Mouse (Mus musculus) brain, embryonic 14.5 days (tissue): ENCODE data around the gene Timmdc1. TPM values are rescaled to one million over a fixed set of nuclear protein-coding genes. Genes with fewer than 3 reads are reported as not detected.

Experiments used
- DNase-seq: peaks from one replicate; pipeline ENCODE4 v3.0.0-alpha.2; 2011; ENCODE audit warnings: low read depth
- CTCF ChIP-seq: fragments of 200-500 bp; IDR thresholded peaks from 2 replicates; pipeline ENCODE4 v1.5.1; 2012; ENCODE audit warnings: inconsistent platforms, mild to moderate bottlenecking, moderate library complexity, borderline replicate concordance; ENCODE audit not compliant: insufficient read depth, insufficient read length; ENCODE audit errors: extremely low read depth
- POLR2A ChIP-seq: fragments of 200-500 bp; IDR thresholded peaks from 2 replicates; pipeline ENCODE4 v1.6.1; 2012; ENCODE audit warnings: mild to moderate bottlenecking, inconsistent platforms, borderline replicate concordance; ENCODE audit not compliant: poor library complexity, insufficient read depth, insufficient read length, severe bottlenecking; ENCODE audit errors: extremely low read depth
- polyA plus RNA-seq: library from polyadenylated mRNA; depleted of rRNA; stranded (reverse); fragments of >200 nt; gene quantifications from 2 replicates; pipeline ENCODE4 v1.2.3, GENCODE M21; 2012; rRNA removed

The Timmdc1 gene
- polyA plus RNA-seq, 1 experiment, result 18.5 TPM

- no peak for TF ChIP-seq CTCF
- TF ChIP-seq POLR2A, result no peak
- DNase-seq, result peak; percentile 5
Observed at GRCm38 (mm10) chr16:38456812-38457567, 65.5 kb downstream of the Timmdc1 start.

- DNase-seq, result no peak
- TF ChIP-seq CTCF (no peak), POLR2A (no peak)
Observed at GRCm38 (mm10) chr16:38455511-38456418, 66.7 kb downstream of the Timmdc1 start, which contains the start of gene Cd80. Gene Cd80 (plus strand): TSS chr16:38455561.

DNA sequence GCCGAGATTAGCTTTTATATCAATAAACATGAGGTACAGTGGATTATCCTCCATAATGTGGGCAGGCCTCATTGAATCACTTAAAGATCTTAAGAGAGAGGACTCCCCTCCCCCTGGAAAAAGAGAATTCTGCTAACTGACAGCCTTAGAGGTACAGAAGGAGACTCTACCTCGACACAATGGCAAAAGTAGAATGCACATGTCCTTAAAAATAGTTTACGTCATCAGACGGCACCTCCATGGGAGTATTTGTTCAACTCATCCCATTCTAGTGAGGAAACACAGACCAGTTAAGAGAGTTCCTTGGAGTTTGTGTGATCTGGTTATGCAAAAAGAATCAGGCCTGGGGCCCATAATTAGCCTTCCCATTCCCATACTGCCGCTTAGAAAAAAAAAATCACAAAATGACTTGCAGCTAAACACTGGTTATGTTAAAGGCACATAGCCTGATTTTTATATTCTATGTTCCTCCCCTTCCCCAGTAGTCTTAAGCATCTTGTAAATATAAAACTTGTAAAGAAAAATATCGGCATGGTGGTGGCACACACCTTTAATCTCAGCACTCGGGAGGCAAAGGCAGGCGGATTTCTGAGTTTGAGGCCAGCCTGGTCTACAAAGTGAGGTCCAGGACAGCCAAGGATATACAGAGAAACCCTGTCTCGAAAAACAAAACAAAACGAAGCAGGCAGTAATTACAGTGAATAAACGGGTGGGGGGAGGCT, 67.8 kb downstream of the Timmdc1 start:
- TF ChIP-seq POLR2A, result no peak
- no peak for TF ChIP-seq CTCF
- no peak for DNase-seq

GRCm38 (mm10) chr16:38453952-38454351, 68.5 kb downstream of the Timmdc1 start:
- TF ChIP-seq CTCF (no peak), POLR2A (no peak)
- no peak for DNase-seq

DNA sequence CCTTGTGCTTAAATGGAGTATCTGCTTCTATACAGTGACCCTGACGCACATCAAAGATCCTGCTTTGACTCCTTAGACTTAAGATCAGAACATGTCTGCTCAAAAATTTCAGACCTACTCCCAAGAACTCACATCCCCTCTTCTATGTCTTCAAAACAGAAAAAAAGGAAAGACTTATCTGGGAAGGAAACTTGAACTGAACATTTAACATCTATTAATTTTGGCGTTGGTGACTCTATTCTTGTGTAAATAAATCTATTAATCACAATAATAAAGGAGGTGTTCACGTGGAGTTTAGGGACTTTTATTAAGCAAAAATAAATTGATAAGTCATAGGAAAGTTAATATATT, 69.3 kb downstream of the Timmdc1 start:
- TF ChIP-seq POLR2A (no peak), CTCF (no peak)
- DNase-seq, result no peak

DNA sequence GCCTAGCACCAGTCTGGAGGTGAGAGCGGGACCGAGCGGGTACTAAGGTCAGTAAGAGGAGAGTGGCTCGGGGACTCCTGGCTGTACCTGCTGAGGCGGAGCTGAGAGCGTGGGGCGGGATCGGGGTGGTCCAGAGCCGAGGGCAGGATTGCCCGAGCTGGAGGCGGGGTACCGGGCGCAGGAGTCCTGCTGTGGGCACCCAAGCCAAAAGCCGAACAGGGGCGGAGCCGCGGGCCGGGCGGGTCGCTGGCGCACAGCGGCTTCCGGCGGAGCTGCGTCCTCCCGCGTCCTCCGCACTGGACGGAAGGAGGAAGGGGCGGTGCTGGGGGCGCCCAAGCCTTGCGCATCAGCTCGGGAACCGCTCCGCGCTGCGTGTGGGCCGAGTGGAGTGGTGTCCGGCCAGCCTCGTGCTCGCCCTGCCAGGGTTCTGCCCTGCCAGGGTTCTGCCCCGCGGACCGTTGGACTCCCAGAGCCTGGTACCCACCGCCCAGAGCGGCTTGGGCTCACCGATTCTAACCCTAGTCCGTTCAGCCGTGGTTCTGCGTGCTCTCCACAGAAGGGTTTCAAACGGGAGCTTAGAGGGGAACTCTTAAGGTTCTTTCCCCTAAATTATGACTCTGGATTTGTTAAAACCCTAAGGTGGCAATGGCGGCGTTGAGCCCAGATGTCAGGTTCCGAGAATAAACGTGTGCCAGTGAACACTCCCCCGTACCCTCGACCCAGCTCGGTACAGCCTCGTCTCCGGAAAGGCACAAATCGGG, 69.8 kb downstream of the Timmdc1 start, which contains the start of gene Adprh:
Gene Adprh, minus strand, starts transcription at position 262 of the 761 bp plus-strand sequence.
- TF ChIP-seq POLR2A (peak; percentile 92), CTCF (no peak)
- peak; percentile 94 for DNase-seq

GRCm38 (mm10) chr16:38451421-38452205, 70.8 kb downstream of the Timmdc1 start:
- peak; percentile 34 for DNase-seq
- no peak for TF ChIP-seq POLR2A
- TF ChIP-seq CTCF, result no peak

DNA sequence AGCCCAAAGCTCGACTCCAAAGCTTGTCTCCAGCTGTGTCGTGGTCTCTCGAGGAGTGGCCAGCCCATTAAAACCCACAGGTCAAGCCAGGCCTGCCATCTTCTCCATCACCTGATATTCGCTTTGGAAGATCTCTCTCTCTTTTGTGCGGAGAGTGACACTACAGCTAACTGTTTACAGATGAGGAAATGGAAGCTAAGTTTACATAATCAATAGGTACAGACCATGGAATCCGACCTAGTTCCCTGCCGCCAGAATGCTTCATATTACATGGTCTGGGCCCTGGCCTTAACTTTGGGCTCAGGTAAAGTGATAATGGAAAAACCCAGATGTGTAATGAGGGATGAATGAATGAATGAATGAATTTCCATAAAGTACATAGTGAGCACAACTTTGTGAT, 71.8 kb downstream of the Timmdc1 start:
- no peak for DNase-seq
- TF ChIP-seq POLR2A, result no peak
- no peak for TF ChIP-seq CTCF

- no peak for TF ChIP-seq POLR2A
- no peak for TF ChIP-seq CTCF
- DNase-seq, result no peak
Observed at GRCm38 (mm10) chr16:38448458-38448857, 74.0 kb downstream of the Timmdc1 start.

Other genes with a start within 250 kb of the Timmdc1 start
- not detected in 2 replicates for gene Nr1i2, start 227.8 kb downstream of the Timmdc1 start, polyA plus RNA-seq
- 0.49 and 1.4 TPM in 2 replicates for gene Maats1, start 180.5 kb downstream of the Timmdc1 start, polyA plus RNA-seq
- gene Cox17, start 175.7 kb downstream of the Timmdc1 start, polyA plus RNA-seq, result 62.9 and 69.0 TPM in 2 replicates
- not detected in 2 replicates for gene Gm21987, start 175.6 kb downstream of the Timmdc1 start, polyA plus RNA-seq
- 0.81 and 0.85 TPM in 2 replicates for gene Popdc2, start 160.5 kb downstream of the Timmdc1 start, polyA plus RNA-seq
- 0.25 and 0.37 TPM in 2 replicates for gene Pla1a, start 89.5 kb downstream of the Timmdc1 start, polyA plus RNA-seq
- 73.8 and 77.3 TPM in 2 replicates for gene Adprh, start 70.0 kb downstream of the Timmdc1 start, polyA plus RNA-seq
- 0.32 and 0.33 TPM in 2 replicates for gene Cd80, start 67.1 kb downstream of the Timmdc1 start, polyA plus RNA-seq
- gene Poglut1, start 27.6 kb upstream of the Timmdc1 start, polyA plus RNA-seq, result 60.4 and 66.6 TPM in 2 replicates
- gene Tmem39a, start 36.0 kb upstream of the Timmdc1 start, polyA plus RNA-seq, result 86.0 and 112 TPM in 2 replicates
- gene Arhgap31, start 190.6 kb upstream of the Timmdc1 start, polyA plus RNA-seq, result 3.2 and 7.0 TPM in 2 replicates
- 14.1 and 18.8 TPM in 2 replicates for gene B4galt4, start 219.6 kb upstream of the Timmdc1 start, polyA plus RNA-seq